Mouse (Mus musculus) layer of hippocampus, postnatal 14 days (tissue): ENCODE measurements around the gene Dnajc3. TPM values are rescaled to one million over a fixed set of nuclear protein-coding genes. Genes with fewer than 3 reads are reported as not detected.

Experiments
- DNase-seq, 2 experiments: peaks; one replicate each; pipeline ENCODE4 v3.0.0; 2021 to 2022; ENCODE audit warnings: low spot score in 2 of 2, mixed read lengths in 1 of 2
- total RNA-seq, 2 experiments: library from RNA; stranded (reverse); gene quantifications; 2 replicates each; pipeline ENCODE4 v1.2.3; 2021

Gene Dnajc3
- total RNA-seq, 2 experiments from 2014 or later, result 35.1 to 39.3 TPM

- DNase-seq, result no peak
Observed at GRCm38 (mm10) chr14:118929779-118930178, 8.0 kb upstream of the Dnajc3 start.

GRCm38 (mm10) chr14:118930777-118931176 lies 7.0 kb upstream of the Dnajc3 start:
- no peak for DNase-seq

GRCm38 (mm10) chr14:118931181-118931580 lies 6.6 kb upstream of the Dnajc3 start:
- DNase-seq, result no peak

- DNase-seq, result no peak
Observed at GRCm38 (mm10) chr14:118932956-118933355, 4.8 kb upstream of the Dnajc3 start.

GRCm38 (mm10) chr14:118934686-118935085 lies 3.1 kb upstream of the Dnajc3 start:
- DNase-seq, result no peak

GRCm38 (mm10) chr14:118936236-118936635 lies 1.5 kb upstream of the Dnajc3 start:
- no peak for DNase-seq

- no peak for DNase-seq
Observed at GRCm38 (mm10) chr14:118936952-118937351, 824 bp upstream of the Dnajc3 start.

- no peak for DNase-seq
Observed at GRCm38 (mm10) chr14:118938551-118938950, 775 bp downstream of the Dnajc3 start.

- no peak for DNase-seq
Observed at GRCm38 (mm10) chr14:118940796-118941495, 3.2 kb downstream of the Dnajc3 start.

- DNase-seq, result no peak
Observed at GRCm38 (mm10) chr14:118942076-118942475, 4.3 kb downstream of the Dnajc3 start.

GRCm38 (mm10) chr14:118944702-118945101 lies 6.9 kb downstream of the Dnajc3 start:
- DNase-seq, result no peak

GRCm38 (mm10) chr14:118948841-118949240 lies 11.1 kb downstream of the Dnajc3 start:
- no peak for DNase-seq

GRCm38 (mm10) chr14:118951912-118952583 lies 14.3 kb downstream of the Dnajc3 start:
- peak in 1 of 2 experiments; percentile 16 for DNase-seq

GRCm38 (mm10) chr14:118958010-118958409 lies 20.2 kb downstream of the Dnajc3 start:
- DNase-seq, result no peak

GRCm38 (mm10) chr14:118965356-118966000 lies 27.7 kb downstream of the Dnajc3 start:
- no peak for DNase-seq

- no peak for DNase-seq
Observed at GRCm38 (mm10) chr14:118967646-118968045, 29.9 kb downstream of the Dnajc3 start.

GRCm38 (mm10) chr14:118972268-118972667 lies 34.5 kb downstream of the Dnajc3 start:
- DNase-seq, result peak in 1 of 2 experiments; percentile 21

- DNase-seq, result no peak
Observed at GRCm38 (mm10) chr14:118977136-118977816, 39.5 kb downstream of the Dnajc3 start.

- DNase-seq, result no peak
Observed at GRCm38 (mm10) chr14:118979571-118980325, 42.0 kb downstream of the Dnajc3 start.

GRCm38 (mm10) chr14:118980358-118980757 lies 42.6 kb downstream of the Dnajc3 start:
- no peak for DNase-seq

- no peak for DNase-seq
Observed at GRCm38 (mm10) chr14:118980890-118981289, 43.1 kb downstream of the Dnajc3 start.
